Mouse (Mus musculus): ENCODE measurements around the gene Sox5.

- TF ChIP-seq CTCF (IDR thresholded peaks at IDR 0.05; ENCODE audit: extremely low read depth, insufficient read length, insufficient replicate concordance, low read depth, low read length) (no peak), POLR2A (IDR thresholded peaks at IDR 0.05; ENCODE audit: low read depth, low read length) (no peak)
Observed at GRCm38 (mm10) chr6:143923146-143923545, 858.6 kb downstream of the Sox5 start.

Measured in small intestine, adult 2 months (tissue).